ENCODE assay signal across 8 mouse cellular contexts in genomic region chr5:36483203-36484101, GRCm38 (mm10). TPM values are rescaled to one million over a fixed set of nuclear protein-coding genes. Genes with fewer than 3 reads are reported as not detected.
DNase-seq lines count a peak whose midpoint lies in the region; ATAC-seq and TF ChIP-seq lines count a peak whose summit lies in the region.

No protein-coding gene starts in this region.

- no peak for ATAC-seq in G1E (ENCODE audit: extremely low read depth, insufficient number of reproducible peaks, low FRiP score, poor library complexity, severe bottlenecking)
- ATAC-seq in intestine, postnatal 0 days: peak; percentile 48
- peak; percentile 4; the same call in 1 of the 2 replicates for ATAC-seq in neural tube, embryonic 14.5 days (ENCODE audit: low read depth)

- peaks cover 13% of the 10 kb centered on the region for H3K27me3 ChIP-seq in G1E (ENCODE audit: insufficient read depth, low read length)
- H3K27me3 ChIP-seq in intestine, postnatal 0 days (replicated peaks; ENCODE audit: control insufficient read depth, insufficient read depth, low read length): no peaks in the 10 kb centered on the region
- no peaks in the 10 kb centered on the region for H3K27me3 ChIP-seq in neural tube, embryonic 14.5 days (ENCODE audit: control insufficient read depth, insufficient read depth, low read length)

- peak overlapping the region; percentile 96 for H3K4me3 ChIP-seq in G1E (ENCODE audit: low read depth, low read length)
- H3K4me3 ChIP-seq in intestine, postnatal 0 days (ENCODE audit: low read depth, low read length): peak overlapping the region; percentile 83
- peak overlapping the region; percentile 90 for H3K4me3 ChIP-seq in lung, adult 2 months (replicated peaks; ENCODE audit: extremely low read depth, low read depth, low read length)
- H3K4me3 ChIP-seq in neural tube, embryonic 14.5 days (ENCODE audit: low read depth, low read length): peak overlapping the region; percentile 89

- no peak for TF ChIP-seq POLR2A in lung, adult 2 months (IDR thresholded peaks at IDR 0.05; ENCODE audit: borderline replicate concordance, extremely low read depth, low read depth, low read length)

- TF ChIP-seq CTCF in G1E (IDR thresholded peaks at IDR 0.05; ENCODE audit: low read depth, low read length): no peak
- no peak for TF ChIP-seq CTCF in intestine, postnatal 0 days (IDR thresholded peaks at IDR 0.05; ENCODE audit: low read depth)
- no peak for TF ChIP-seq CTCF in lung, adult 2 months (IDR thresholded peaks at IDR 0.05; ENCODE audit: insufficient read depth, low read length)

- H3K9me3 ChIP-seq in G1E (replicated peaks): no peaks in the 10 kb centered on the region
- no peaks in the 10 kb centered on the region for H3K9me3 ChIP-seq in intestine, postnatal 0 days (ENCODE audit: control insufficient read depth)
- H3K9me3 ChIP-seq in neural tube, embryonic 14.5 days (ENCODE audit: control insufficient read depth, low read length): no peaks in the 10 kb centered on the region

- H3K27ac ChIP-seq in intestine, postnatal 0 days (ENCODE audit: low read depth, low read length): peak overlapping the region; percentile 64
- peak overlapping the region; percentile 67 for H3K27ac ChIP-seq in neural tube, embryonic 14.5 days (ENCODE audit: low read depth, low read length)

- H3K4me2 ChIP-seq in intestine, postnatal 0 days (replicated peaks; ENCODE audit: low read depth): peak overlapping the region; percentile 92
- H3K4me2 ChIP-seq in neural tube, embryonic 14.5 days (ENCODE audit: low read depth, low read length): peak overlapping the region; percentile 91

- peak; percentile 72 for DNase-seq in 3134 (ENCODE audit: extremely low read depth, insufficient read length, low spot score)
- DNase-seq in G1E (ENCODE audit: low spot score): peak; percentile 40
- DNase-seq in cerebellum, postnatal 36 days: peak; percentile 51 to 59
- DNase-seq in gastrocnemius, postnatal 25 days: peak; percentile 45
- DNase-seq in lung, adult 2 months: peak; percentile 65
- DNase-seq in urinary bladder, postnatal 25 days (ENCODE audit: low spot score): peak; percentile 42

- under 1% methylated on average over 49 of the region's 58 CpGs for WGBS in intestine, postnatal 0 days
- 2% methylated on average over 58 of the region's 58 CpGs for WGBS in lung, adult 2 months
- WGBS in neural tube, embryonic 14.5 days: 2% methylated on average over 51 of the region's 58 CpGs

- peaks cover 63% of the 10 kb centered on the region for H3K4me1 ChIP-seq in G1E (ENCODE audit: insufficient read depth, low read depth, low read length)
- peaks cover 9% of the 10 kb centered on the region; the same call in 1 of the 2 replicates for H3K4me1 ChIP-seq in intestine, postnatal 0 days (replicated peaks; ENCODE audit: control insufficient read depth, insufficient read depth, low read length)
- H3K4me1 ChIP-seq in lung, adult 2 months (ENCODE audit: control insufficient read depth, insufficient read depth, low read length): peaks cover 41% of the 10 kb centered on the region
- peaks cover 27% of the 10 kb centered on the region for H3K4me1 ChIP-seq in neural tube, embryonic 14.5 days (ENCODE audit: control insufficient read depth, insufficient read depth, low read length)

- peaks cover 43% of the 10 kb centered on the region for H3K36me3 ChIP-seq in G1E (replicated peaks)
- H3K36me3 ChIP-seq in intestine, postnatal 0 days (ENCODE audit: control insufficient read depth, insufficient read depth): no peaks in the 10 kb centered on the region
- no peaks in the 10 kb centered on the region for H3K36me3 ChIP-seq in neural tube, embryonic 14.5 days (ENCODE audit: control insufficient read depth, insufficient read depth, low read length)

- peak overlapping the region; percentile 82 for H3K9ac ChIP-seq in intestine, postnatal 0 days (ENCODE audit: low read depth, low read length)
- peak overlapping the region; percentile 86 for H3K9ac ChIP-seq in neural tube, embryonic 14.5 days (replicated peaks; ENCODE audit: low read depth, low read length)

RNA-seq across cellular contexts. Expression of gene Tada2b, which starts 0.6 kb away (rescaled TPM):
- total RNA-seq in G1E (2014; fragmentation: Nextera tagmentation) (16.8 and 22.5 TPM in 2 replicates), G1E (2017) (9.8 and 15.5 TPM in 2 replicates)
- 12.6 and 17.4 TPM in 2 replicates for polyA plus RNA-seq in G1E (2012)
- 10 to 100 TPM; 10.5 to 11.6 TPM for total RNA-seq in gastrocnemius, postnatal 25 days (2021)
- polyA plus RNA-seq in intestine, postnatal 0 days (2015; fragmentation: Nextera tagmentation; extraction: Ambion mirVana): 2.0 and 2.3 TPM in 2 replicates
- polyA plus RNA-seq in lung, adult 2 months (2012; rRNA removed): 13.4 and 13.9 TPM in 2 replicates
- 5.3 and 5.4 TPM in 2 replicates for polyA plus RNA-seq in neural tube, embryonic 14.5 days (2014; fragmentation: Nextera tagmentation; extraction: Ambion mirVana)

RNA-seq across cellular contexts. Expression of gene Ccdc96, which starts 0.9 kb away (rescaled TPM):
- total RNA-seq in G1E (2014; fragmentation: Nextera tagmentation) (not detected in 2 replicates), G1E (2017) (0.29 and 0.60 TPM in 2 replicates)
- 0.21 and 0.25 TPM in 2 replicates for polyA plus RNA-seq in G1E (2012)
- total RNA-seq in gastrocnemius, postnatal 25 days (2021): under 1 TPM; 0.08 to 0.11 TPM
- polyA plus RNA-seq in intestine, postnatal 0 days (2015; fragmentation: Nextera tagmentation; extraction: Ambion mirVana): 0.20 and 0.22 TPM in 2 replicates
- 0.37 and 0.82 TPM in 2 replicates for polyA plus RNA-seq in lung, adult 2 months (2012; rRNA removed)
- 2.7 and 2.8 TPM in 2 replicates for polyA plus RNA-seq in neural tube, embryonic 14.5 days (2014; fragmentation: Nextera tagmentation; extraction: Ambion mirVana)

RNA-seq across cellular contexts. Expression of gene Grpel1, which starts 18.7 kb away (rescaled TPM):
- total RNA-seq in G1E (2014; fragmentation: Nextera tagmentation) (18.3 and 20.8 TPM in 2 replicates), G1E (2017) (32.9 and 34.7 TPM in 2 replicates)
- polyA plus RNA-seq in G1E (2012): 13.1 and 16.7 TPM in 2 replicates
- total RNA-seq in gastrocnemius, postnatal 25 days (2021): 10 to 100 TPM; 31.7 to 33.2 TPM
- 46.6 and 48.8 TPM in 2 replicates for polyA plus RNA-seq in intestine, postnatal 0 days (2015; fragmentation: Nextera tagmentation; extraction: Ambion mirVana)
- 7.0 and 9.1 TPM in 2 replicates for polyA plus RNA-seq in lung, adult 2 months (2012; rRNA removed)
- 42.2 and 46.8 TPM in 2 replicates for polyA plus RNA-seq in neural tube, embryonic 14.5 days (2014; fragmentation: Nextera tagmentation; extraction: Ambion mirVana)
